Mouse (Mus musculus) T-helper 2 cell (primary cell): ENCODE data around the gene Anks4b.

Experiments used
- in situ Hi-C: fragments of 300-600 bp; cut with MboI, MseI; formaldehyde crosslinking; loops from one replicate; pipeline ENCODE4 v1.15.1; 2025; ENCODE audit warnings: high pct_unique_total_duplicates

Anks4b gene

GRCm38 (mm10) chr7:120188946-120189345, 15.3 kb downstream of the Anks4b start:
- in situ Hi-C loops: no loop called here

- in situ Hi-C loops: no loop called here
These were observed 15.9 kb downstream of the Anks4b start for GRCm38 (mm10) chr7:120189369-120190149.

GRCm38 (mm10) chr7:120190150-120190665, 16.6 kb downstream of the Anks4b start:
- in situ Hi-C loops: no loop called here

GRCm38 (mm10) chr7:120192207-120192606, 18.5 kb downstream of the Anks4b start:
- in situ Hi-C loops: no loop called here

- in situ Hi-C loops: no loop called here
These were observed 19.2 kb downstream of the Anks4b start for GRCm38 (mm10) chr7:120192816-120193215.

GRCm38 (mm10) chr7:120195207-120195606, 21.5 kb downstream of the Anks4b start:
- in situ Hi-C loops: no loop called here

- in situ Hi-C loops: no loop called here
These were observed 27.6 kb downstream of the Anks4b start for GRCm38 (mm10) chr7:120201231-120201744.

- in situ Hi-C loops: no loop called here
These were observed 28.1 kb downstream of the Anks4b start, which contains the start of gene Crym for GRCm38 (mm10) chr7:120201771-120202170. Gene Crym, minus strand, starts transcription at chr7:120202111.

GRCm38 (mm10) chr7:120203789-120204188, 30.1 kb downstream of the Anks4b start, which contains the start of gene Abca14:
Gene Abca14, plus strand, starts transcription at chr7:120203961.
- in situ Hi-C loops: no loop called here

GRCm38 (mm10) chr7:120205989-120206388, 32.3 kb downstream of the Anks4b start:
- in situ Hi-C loops: no loop called here

- in situ Hi-C loops: no loop called here
These were observed 54.9 kb downstream of the Anks4b start for GRCm38 (mm10) chr7:120228541-120228940.
